Comparison of ENCODE assay signal across 11 mouse cellular contexts in the genomic region with DNA sequence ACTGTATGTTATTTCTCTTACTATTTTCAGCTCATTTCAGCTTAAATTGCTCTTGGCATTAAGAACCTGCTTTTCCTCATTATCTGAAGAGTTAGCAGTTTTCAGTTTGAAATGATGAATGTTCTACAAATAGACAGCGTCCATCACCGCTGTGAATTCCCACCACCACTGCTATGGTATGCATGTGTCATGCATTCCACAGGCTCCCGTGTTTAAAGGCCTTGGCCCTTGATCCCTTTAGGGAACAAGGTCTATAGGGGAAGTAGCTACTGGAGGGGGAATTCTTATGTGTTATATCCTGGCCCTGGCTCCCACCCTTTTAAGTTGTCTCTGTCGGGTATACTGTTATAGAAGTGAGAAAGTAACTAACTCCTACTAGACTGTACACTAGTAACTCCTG.
DNase-seq lines count a peak whose midpoint lies in the region; ATAC-seq and TF ChIP-seq lines count a peak whose summit lies in the region.
"Had no signal": no experiment of that assay in that cellular context is flagged by ENCODE, and none has a peak within 500 bp of the region (broad histone marks: within the 10 kb centered on the region; RNA-seq: fewer than 3 reads in every experiment).

No protein-coding gene starts in this region.

- H3K4me1 ChIP-seq in heart, embryonic 13.5 days, result peaks cover 76% of the 10 kb centered on the region
- peaks cover 47% of the 10 kb centered on the region for H3K4me1 ChIP-seq in lung, postnatal 0 days (ENCODE audit: insufficient read depth, low read depth, low read length)
- peaks cover 53% of the 10 kb centered on the region for H3K4me1 ChIP-seq in lung, adult 2 months (ENCODE audit: control insufficient read depth, insufficient read depth, low read length)
- H3K4me1 ChIP-seq in intestine, postnatal 0 days (replicated peaks; ENCODE audit: control insufficient read depth, insufficient read depth, low read length), result peaks cover 15% of the 10 kb centered on the region; the same call in 1 of the 2 replicates
- H3K4me1 ChIP-seq in midbrain, postnatal 0 days (ENCODE audit: insufficient read depth, low read length), result no peaks in the 10 kb centered on the region
- H3K4me1 ChIP-seq: neural tube, embryonic 12.5 days had no signal

- H3K9me3 ChIP-seq in heart, embryonic 13.5 days, result no peaks in the 10 kb centered on the region
- H3K9me3 ChIP-seq in lung, postnatal 0 days (ENCODE audit: low read length), result no peaks in the 10 kb centered on the region
- no peaks in the 10 kb centered on the region for H3K9me3 ChIP-seq in intestine, postnatal 0 days (ENCODE audit: control insufficient read depth)
- no peaks in the 10 kb centered on the region for H3K9me3 ChIP-seq in midbrain, postnatal 0 days (ENCODE audit: low read length)
- H3K9me3 ChIP-seq: neural tube, embryonic 12.5 days had no signal

- WGBS in heart, embryonic 13.5 days, result 20% methylated on average over 4 of the region's 4 CpGs
- WGBS in lung, postnatal 0 days, result 19% methylated on average over 4 of the region's 4 CpGs
- WGBS in lung, adult 2 months, result 28% methylated on average over 4 of the region's 4 CpGs
- 24% methylated on average over 4 of the region's 4 CpGs for WGBS in intestine, postnatal 0 days
- WGBS in midbrain, postnatal 0 days, result 69% methylated on average over 4 of the region's 4 CpGs

- peak overlapping the region; percentile 39 for H3K4me2 ChIP-seq in heart, embryonic 13.5 days
- H3K4me2 ChIP-seq in lung, postnatal 0 days (replicated peaks; ENCODE audit: low read depth, low read length), result peak overlapping the region; percentile 15; the same call in 1 of the 2 replicates
- H3K4me2 ChIP-seq in intestine, postnatal 0 days (replicated peaks; ENCODE audit: low read depth), result peak overlapping the region; percentile 28; the same call in 1 of the 2 replicates
- H3K4me2 ChIP-seq in midbrain, postnatal 0 days (ENCODE audit: low read depth, low read length, poor library complexity, severe bottlenecking), result no peak overlapping the region
- H3K4me2 ChIP-seq: neural tube, embryonic 12.5 days had no signal

- DNase-seq in heart, postnatal 4 days, result no peak
- DNase-seq in lung, postnatal 0 days (ENCODE audit: low spot score), result peak; percentile 50
- DNase-seq in lung, adult 2 months, result no peak
- peak; percentile 56 for DNase-seq in yolk sac, embryonic 10.5 days (ENCODE audit: low spot score)
- no peak for DNase-seq in ovary, adult 18-20 months (ENCODE audit: low spot score)
- no peak for DNase-seq in midbrain, postnatal 0 days (ENCODE audit: low spot score)
- DNase-seq: cerebellum, postnatal 36 days; layer of hippocampus, postnatal 36 days had no signal

- no peak overlapping the region for H3K4me3 ChIP-seq in heart, embryonic 13.5 days
- H3K4me3 ChIP-seq in lung, postnatal 0 days (ENCODE audit: low read depth, low read length), result no peak overlapping the region
- no peak overlapping the region for H3K4me3 ChIP-seq in lung, adult 2 months (replicated peaks; ENCODE audit: extremely low read depth, low read depth, low read length)
- H3K4me3 ChIP-seq in intestine, postnatal 0 days (ENCODE audit: low read depth, low read length), result no peak overlapping the region
- H3K4me3 ChIP-seq in midbrain, postnatal 0 days (ENCODE audit: low read depth, low read length), result no peak overlapping the region
- H3K4me3 ChIP-seq: neural tube, embryonic 12.5 days had no signal

- ATAC-seq in heart, embryonic 13.5 days (ENCODE audit: extremely low read depth, insufficient number of reproducible peaks, low FRiP score, low TSS enrichment), result no peak
- ATAC-seq in lung, postnatal 0 days, result no peak
- ATAC-seq in intestine, postnatal 0 days, result 0 out of 2 replicates have a peak, but pooled peaks have one; percentile 24
- ATAC-seq in midbrain, postnatal 0 days (ENCODE audit: low FRiP score), result no peak

- H3K27ac ChIP-seq in heart, embryonic 13.5 days (replicated peaks), result peak overlapping the region; percentile 94
- H3K27ac ChIP-seq in lung, postnatal 0 days (ENCODE audit: low read length), result peak overlapping the region; percentile 91
- peak overlapping the region; percentile 85 for H3K27ac ChIP-seq in intestine, postnatal 0 days (ENCODE audit: low read depth, low read length)
- no peak overlapping the region for H3K27ac ChIP-seq in midbrain, postnatal 0 days (ENCODE audit: low read depth, low read length)
- H3K27ac ChIP-seq: neural tube, embryonic 12.5 days had no signal

- H3K9ac ChIP-seq in heart, embryonic 13.5 days, result peak overlapping the region; percentile 72
- H3K9ac ChIP-seq in lung, postnatal 0 days (replicated peaks; ENCODE audit: low read depth), result no peak overlapping the region
- peak overlapping the region; percentile 23; the same call in 1 of the 2 replicates for H3K9ac ChIP-seq in intestine, postnatal 0 days (ENCODE audit: low read depth, low read length)
- no peak overlapping the region for H3K9ac ChIP-seq in midbrain, postnatal 0 days (replicated peaks; ENCODE audit: low read length, poor library complexity, severe bottlenecking)
- H3K9ac ChIP-seq: neural tube, embryonic 12.5 days had no signal

- no peaks in the 10 kb centered on the region for H3K27me3 ChIP-seq in heart, embryonic 13.5 days (replicated peaks)
- H3K27me3 ChIP-seq in lung, postnatal 0 days (replicated peaks; ENCODE audit: insufficient read depth, low read length), result no peaks in the 10 kb centered on the region
- no peaks in the 10 kb centered on the region for H3K27me3 ChIP-seq in intestine, postnatal 0 days (replicated peaks; ENCODE audit: control insufficient read depth, insufficient read depth, low read length)
- no peaks in the 10 kb centered on the region for H3K27me3 ChIP-seq in midbrain, postnatal 0 days (ENCODE audit: insufficient read depth, low read length)
- H3K27me3 ChIP-seq: neural tube, embryonic 12.5 days had no signal

- TF ChIP-seq CTCF in lung, postnatal 0 days (IDR thresholded peaks at IDR 0.05), result no peak
- TF ChIP-seq CTCF in lung, adult 2 months (IDR thresholded peaks at IDR 0.05; ENCODE audit: insufficient read depth, low read length), result no peak
- no peak for TF ChIP-seq CTCF in intestine, postnatal 0 days (IDR thresholded peaks at IDR 0.05; ENCODE audit: low read depth)
- no peak for TF ChIP-seq CTCF in midbrain, postnatal 0 days (IDR thresholded peaks at IDR 0.05)

- H3K36me3 ChIP-seq in heart, embryonic 13.5 days, result 0 out of 2 replicates have a peak, but pooled peaks cover 5% of the 10 kb centered on the region
- H3K36me3 ChIP-seq in lung, postnatal 0 days (ENCODE audit: insufficient read depth, low read length), result no peaks in the 10 kb centered on the region
- no peaks in the 10 kb centered on the region for H3K36me3 ChIP-seq in intestine, postnatal 0 days (ENCODE audit: control insufficient read depth, insufficient read depth)
- no peaks in the 10 kb centered on the region for H3K36me3 ChIP-seq in midbrain, postnatal 0 days (ENCODE audit: insufficient read depth, low read length)
- H3K36me3 ChIP-seq: neural tube, embryonic 12.5 days had no signal

- TF ChIP-seq EP300 in lung, postnatal 0 days (IDR thresholded peaks at IDR 0.05), result no peak

- TF ChIP-seq POLR2A in lung, adult 2 months (IDR thresholded peaks at IDR 0.05; ENCODE audit: borderline replicate concordance, extremely low read depth, low read depth, low read length), result no peak

Comparison
In these comparisons a context has a peak if more than half of its experiments do, and no peak if none do; other contexts are left out.
1. DNase-seq: peak in lung, postnatal 0 days (single experiment) and yolk sac, embryonic 10.5 days (single experiment); none in heart, postnatal 4 days (single experiment), lung, adult 2 months (single experiment), ovary, adult 18-20 months (single experiment) and midbrain, postnatal 0 days (single experiment).
2. H3K9ac ChIP-seq: peak in heart, embryonic 13.5 days (single experiment) and intestine, postnatal 0 days (single experiment); none in lung, postnatal 0 days (single experiment) and midbrain, postnatal 0 days (single experiment).